Mouse (Mus musculus) cerebellum, adult 2 months (tissue): ENCODE data around the gene Dbx1.

Source experiments
- CTCF ChIP-seq: fragments of 200-500 bp; IDR thresholded peaks from 2 replicates; pipeline ENCODE4 v1.5.1; 2011; ENCODE audit warnings: low read depth, mild to moderate bottlenecking, control low read depth, low read length, moderate library complexity, borderline replicate concordance; ENCODE audit not compliant: insufficient read depth
- POLR2A ChIP-seq: fragments of 200-500 bp; IDR thresholded peaks from 2 replicates; pipeline ENCODE4 v1.6.1; 2011; ENCODE audit warnings: low read length, control low read depth, borderline replicate concordance; ENCODE audit not compliant: insufficient read depth

GRCm38 (mm10) chr7:49631885-49632284 is 4.8 kb downstream of the Dbx1 start:
- TF ChIP-seq POLR2A, result no peak
- no peak for TF ChIP-seq CTCF
